Mouse (Mus musculus) effector memory CD4-positive, alpha-beta T cell, adult 7 months (primary cell): ENCODE data around the gene Hmx2. TPM values are rescaled to one million over a fixed set of nuclear protein-coding genes. Genes with fewer than 3 reads are reported as not detected.

Source experiments
- polyA plus RNA-seq: library from polyadenylated mRNA; unstranded; fragments of 100-300 nt; shearing (Covaris generic); gene quantifications from one replicate; pipeline ENCODE4 v1.2.1, GENCODE M21; 2017

The Hmx2 gene
- polyA plus RNA-seq, result not detected

DNA sequence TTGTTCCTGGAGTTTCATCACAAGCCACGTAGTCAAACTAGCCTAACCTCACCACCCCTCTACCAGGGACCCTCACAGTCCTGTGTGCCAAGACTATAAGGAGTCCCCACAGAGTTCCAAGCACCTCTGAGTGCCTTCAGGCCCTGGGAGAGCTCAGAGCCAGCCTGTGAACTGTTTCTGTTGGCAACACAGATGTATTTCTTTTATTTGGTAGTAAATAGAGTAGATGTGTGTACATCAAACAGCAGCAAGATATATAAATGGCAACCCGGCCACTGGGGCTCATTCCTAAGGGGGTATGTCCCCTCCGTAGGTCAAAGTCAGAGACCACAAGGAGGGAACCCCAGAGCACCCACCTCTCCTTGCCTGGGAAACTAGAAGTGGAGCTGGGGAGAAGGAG is at the start of gene Hmx2:
Gene Hmx2 (plus strand): TSS at position 301 of the 400 bp plus-strand sequence.

GRCm38 (mm10) chr7:131542115-131542871 is 6.3 kb upstream of the Hmx2 start, which contains the start of gene Hmx3:
Gene Hmx3 (plus strand): TSS chr7:131542867.

DNA sequence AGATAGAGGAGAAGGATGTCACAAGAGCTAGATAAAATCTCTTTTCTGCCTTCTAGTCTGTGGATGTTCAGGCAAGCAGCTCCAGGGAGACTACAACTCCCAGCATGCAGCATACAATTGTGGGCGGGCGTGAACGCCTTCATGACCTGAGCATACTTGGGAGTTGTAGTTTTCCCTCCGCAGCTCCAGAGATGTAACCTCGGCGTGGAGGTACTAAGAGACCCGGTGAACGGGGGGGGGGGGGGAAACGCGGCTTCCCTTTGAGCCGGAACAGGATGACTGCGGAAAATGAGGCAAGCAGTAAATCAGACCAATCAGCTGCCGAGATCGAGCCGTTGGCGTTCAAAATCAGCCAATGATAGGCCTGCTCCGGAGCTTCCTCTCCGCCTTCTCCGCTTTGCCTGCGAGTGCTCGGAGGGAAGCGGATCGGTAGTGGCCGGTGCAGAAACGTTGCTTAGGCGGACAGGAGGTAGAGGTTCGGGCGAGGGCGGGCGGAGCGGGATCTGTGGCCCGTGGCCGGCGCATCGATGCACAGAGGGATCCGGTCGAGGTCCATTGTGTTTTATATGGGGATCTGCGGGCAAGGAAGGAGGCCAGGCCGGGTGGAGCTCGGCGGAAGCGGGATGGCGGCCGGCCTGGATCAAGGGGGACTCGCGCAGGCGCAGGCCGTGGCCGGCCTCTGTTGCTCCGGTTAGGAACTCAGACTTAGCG is 11.6 kb downstream of the Hmx2 start, which contains the start of gene Bub3:
Gene Bub3 (plus strand): TSS at position 237 of the 711 bp plus-strand sequence.

Other genes with a start within 250 kb of the Hmx2 start
- gene Cuzd1, start 226.5 kb upstream of the Hmx2 start, polyA plus RNA-seq, result not detected
- gene Fam24b, start 219.3 kb upstream of the Hmx2 start, polyA plus RNA-seq, result not detected
- gene Fam24a, start 214.9 kb upstream of the Hmx2 start, polyA plus RNA-seq, result not detected
- 12.1 TPM for gene 2310057M21Rik, start 186.0 kb upstream of the Hmx2 start, polyA plus RNA-seq
- 25.1 TPM for gene Pstk, start 177.6 kb upstream of the Hmx2 start, polyA plus RNA-seq
- gene Ikzf5, start 138.3 kb upstream of the Hmx2 start, polyA plus RNA-seq, result 29.9 TPM
- gene Acadsb, start 138.2 kb upstream of the Hmx2 start, polyA plus RNA-seq, result 35.5 TPM
- gene Hmx3, start 5.9 kb upstream of the Hmx2 start, polyA plus RNA-seq, result not detected
- 96.5 TPM for gene Bub3, start 11.4 kb downstream of the Hmx2 start, polyA plus RNA-seq